Mouse (Mus musculus): ENCODE measurements around the gene Piwil1.
"Not testable (repeated sequence)": the region's sequence is repeated elsewhere in the genome, so short reads cannot be mapped to it uniquely, and the experiment has no call there.

Gene Piwil1

GRCm38 (mm10) chr5:128711847-128712246 is 9.5 kb downstream of the Piwil1 start:
- DNase-seq: no peak

- DNase-seq: no peak
These were observed 12.8 kb downstream of the Piwil1 start for GRCm38 (mm10) chr5:128715171-128715570.

GRCm38 (mm10) chr5:128720461-128720860 is 18.1 kb downstream of the Piwil1 start:
- not testable (repeated sequence) for DNase-seq

GRCm38 (mm10) chr5:128729341-128729740 is 27.0 kb downstream of the Piwil1 start:
- DNase-seq: no peak

- no peak for DNase-seq
These were observed 28.3 kb downstream of the Piwil1 start for GRCm38 (mm10) chr5:128730634-128731033.

GRCm38 (mm10) chr5:128732416-128733014 is 30.2 kb downstream of the Piwil1 start:
- no peak for DNase-seq

- peak; percentile 67 for DNase-seq
These were observed 31.6 kb downstream of the Piwil1 start for GRCm38 (mm10) chr5:128733955-128734354.

GRCm38 (mm10) chr5:128735921-128736320 is 33.6 kb downstream of the Piwil1 start:
- DNase-seq: no peak

- no peak for DNase-seq
These were observed 37.0 kb downstream of the Piwil1 start for GRCm38 (mm10) chr5:128739168-128739837.

- no peak for DNase-seq
These were observed 37.5 kb downstream of the Piwil1 start for GRCm38 (mm10) chr5:128739838-128740171.

GRCm38 (mm10) chr5:128744351-128744750 is 42.0 kb downstream of the Piwil1 start:
- DNase-seq: no peak

GRCm38 (mm10) chr5:128745206-128745605 is 42.9 kb downstream of the Piwil1 start:
- DNase-seq: no peak

GRCm38 (mm10) chr5:128746261-128746660 is 43.9 kb downstream of the Piwil1 start:
- DNase-seq: peak; percentile 29

- DNase-seq: no peak
These were observed 58.8 kb downstream of the Piwil1 start for GRCm38 (mm10) chr5:128761118-128761517.

- no peak for DNase-seq
These were observed 66.8 kb downstream of the Piwil1 start for GRCm38 (mm10) chr5:128769026-128769631.

- no peak for DNase-seq
These were observed 74.1 kb downstream of the Piwil1 start for GRCm38 (mm10) chr5:128776386-128776785.

GRCm38 (mm10) chr5:128781621-128782020 is 79.3 kb downstream of the Piwil1 start:
- DNase-seq: no peak

- peak; percentile 66 for DNase-seq
These were observed 98.3 kb downstream of the Piwil1 start for GRCm38 (mm10) chr5:128800592-128800991.
